Mouse (Mus musculus) cerebellum, adult 9-10 months (tissue): ENCODE measurements around the gene Lrrfip2.

ENCODE experiments used
- DNase-seq: peaks from one replicate; pipeline ENCODE4 v3.0.0; 2022

Gene Lrrfip2

GRCm38 (mm10) chr9:111234701-111235100 is 117.3 kb downstream of the Lrrfip2 start:
- no peak for DNase-seq

GRCm38 (mm10) chr9:111237726-111238125 is 120.3 kb downstream of the Lrrfip2 start:
- DNase-seq, result no peak

GRCm38 (mm10) chr9:111239821-111240220 is 122.4 kb downstream of the Lrrfip2 start:
- DNase-seq, result no peak

GRCm38 (mm10) chr9:111243384-111243783 is 126.0 kb downstream of the Lrrfip2 start:
- DNase-seq, result no peak

GRCm38 (mm10) chr9:111245546-111245945 is 128.2 kb downstream of the Lrrfip2 start:
- no peak for DNase-seq

GRCm38 (mm10) chr9:111247682-111248246 is 130.4 kb downstream of the Lrrfip2 start:
- no peak for DNase-seq

GRCm38 (mm10) chr9:111252161-111252869 is 134.9 kb downstream of the Lrrfip2 start:
- no peak for DNase-seq

GRCm38 (mm10) chr9:111260360-111260985 is 143.1 kb downstream of the Lrrfip2 start:
- no peak for DNase-seq

- no peak for DNase-seq
Observed at GRCm38 (mm10) chr9:111261356-111261755, 144.0 kb downstream of the Lrrfip2 start.

GRCm38 (mm10) chr9:111267998-111268397 is 150.6 kb downstream of the Lrrfip2 start:
- no peak for DNase-seq

- no peak for DNase-seq
Observed at GRCm38 (mm10) chr9:111270606-111271005, 153.2 kb downstream of the Lrrfip2 start.

GRCm38 (mm10) chr9:111271056-111271433 is 153.7 kb downstream of the Lrrfip2 start:
- DNase-seq, result no peak

GRCm38 (mm10) chr9:111271434-111272160 is 154.2 kb downstream of the Lrrfip2 start, which contains the start of the genes Mlh1 and Epm2aip1:
Mlh1 (minus strand) TSS chr9:111271791.
Epm2aip1 (plus strand) TSS chr9:111271929.
- DNase-seq, result peak; percentile 98

- DNase-seq, result no peak
Observed at GRCm38 (mm10) chr9:111272356-111272755, 155.0 kb downstream of the Lrrfip2 start.

GRCm38 (mm10) chr9:111272996-111273785 is 155.8 kb downstream of the Lrrfip2 start:
- no peak for DNase-seq

GRCm38 (mm10) chr9:111273958-111274357 is 156.6 kb downstream of the Lrrfip2 start:
- no peak for DNase-seq

- no peak for DNase-seq
Observed at GRCm38 (mm10) chr9:111275156-111275555, 157.8 kb downstream of the Lrrfip2 start.
